Mouse (Mus musculus): ENCODE measurements around the gene Znrf2.

Gene Znrf2

GRCm38 (mm10) chr6:54924538-54924937 lies 107.8 kb downstream of the Znrf2 start:
- DNase-seq, result no peak

- DNase-seq, result no peak
These were observed 109.2 kb downstream of the Znrf2 start for GRCm38 (mm10) chr6:54925736-54926440.

GRCm38 (mm10) chr6:54926899-54927298 lies 110.2 kb downstream of the Znrf2 start:
- DNase-seq, result no peak

- DNase-seq, result no peak
These were observed 111.2 kb downstream of the Znrf2 start for GRCm38 (mm10) chr6:54927946-54928345.

GRCm38 (mm10) chr6:54931641-54932040 lies 114.9 kb downstream of the Znrf2 start:
- no peak for DNase-seq

GRCm38 (mm10) chr6:54932526-54932925 lies 115.8 kb downstream of the Znrf2 start:
- DNase-seq, result no peak

- no peak for DNase-seq
These were observed 116.5 kb downstream of the Znrf2 start for GRCm38 (mm10) chr6:54933216-54933615.

- no peak for DNase-seq
These were observed 117.2 kb downstream of the Znrf2 start for GRCm38 (mm10) chr6:54933866-54934265.

GRCm38 (mm10) chr6:54934313-54934712 lies 117.6 kb downstream of the Znrf2 start:
- DNase-seq, result no peak

- DNase-seq, result no peak
These were observed 118.2 kb downstream of the Znrf2 start for GRCm38 (mm10) chr6:54934930-54935329.

GRCm38 (mm10) chr6:54936496-54936895 lies 119.8 kb downstream of the Znrf2 start:
- no peak for DNase-seq

GRCm38 (mm10) chr6:54939631-54940030 lies 122.9 kb downstream of the Znrf2 start:
- DNase-seq, result no peak

GRCm38 (mm10) chr6:54940126-54940525 lies 123.4 kb downstream of the Znrf2 start:
- peak in 1 of 2 experiments; percentile 33 for DNase-seq

- DNase-seq, result no peak
These were observed 124.4 kb downstream of the Znrf2 start for GRCm38 (mm10) chr6:54941149-54941548.
